Mouse (Mus musculus): ENCODE results near the gene Lmna. TPM values are rescaled to one million over a fixed set of nuclear protein-coding genes. Genes with fewer than 3 reads are reported as not detected.

Lmna gene
- polyA plus RNA-seq, 2 experiments: 238 to 402 TPM

- Histone ChIP-seq H3K4me1 (ENCODE audit: control insufficient read depth, insufficient read depth, low read length) (peaks cover 17% of the 10 kb centered on the region), H3K4me3 (replicated peaks; ENCODE audit: low read length) (no peak overlapping the region), H3K36me3 (ENCODE audit: control insufficient read depth, insufficient read depth, low read length) (peaks cover 80% of the 10 kb centered on the region), H3K4me2 (replicated peaks; ENCODE audit: low read depth, low read length, severe bottlenecking) (peak overlapping the region; percentile 19; the same call in 1 of the 2 replicates), H3K9ac (ENCODE audit: low read depth, low read length, severe bottlenecking) (0 out of 2 replicates have a peak overlapping the region, but pooled peaks have one; percentile 21), H3K27ac (replicated peaks; ENCODE audit: low read depth, low read length) (no peak overlapping the region), H3K9me3 (ENCODE audit: control insufficient read depth, low read length) (no peaks in the 10 kb centered on the region), H3K27me3 (ENCODE audit: control insufficient read depth, insufficient read depth, low read length) (peaks cover 23% of the 10 kb centered on the region)
- no peak for DNase-seq (ENCODE audit: low spot score)
- ATAC-seq (ENCODE audit: low FRiP score, low read depth): no peak
- no peak for TF ChIP-seq POLR2A (IDR thresholded peaks at IDR 0.05; ENCODE audit: borderline replicate concordance, extremely low read depth, insufficient read depth, insufficient read length)
- 22% methylated on average over 38 of the region's 39 CpGs for WGBS
These were observed 25.0 kb downstream of the Lmna start for GRCm38 (mm10) chr3:88484597-88485316.

GRCm38 (mm10) chr3:88483621-88484020 lies 26.1 kb downstream of the Lmna start:
- DNase-seq (ENCODE audit: low spot score) (peak; percentile 79), ATAC-seq (ENCODE audit: low FRiP score, low read depth) (0 out of 2 replicates have a peak, but pooled peaks have one; percentile 38)
- Histone ChIP-seq H3K27me3 (ENCODE audit: control insufficient read depth, insufficient read depth, low read length) (peaks cover 23% of the 10 kb centered on the region), H3K4me2 (replicated peaks; ENCODE audit: low read depth, low read length, severe bottlenecking) (no peak overlapping the region), H3K9ac (ENCODE audit: low read depth, low read length, severe bottlenecking) (no peak overlapping the region), H3K4me3 (replicated peaks; ENCODE audit: low read length) (no peak overlapping the region), H3K36me3 (ENCODE audit: control insufficient read depth, insufficient read depth, low read length) (peaks cover 78% of the 10 kb centered on the region), H3K9me3 (ENCODE audit: control insufficient read depth, low read length) (no peaks in the 10 kb centered on the region), H3K4me1 (ENCODE audit: control insufficient read depth, insufficient read depth, low read length) (peaks cover 6% of the 10 kb centered on the region), H3K27ac (replicated peaks; ENCODE audit: low read depth, low read length) (no peak overlapping the region)
- no peak for TF ChIP-seq POLR2A (IDR thresholded peaks at IDR 0.05; ENCODE audit: borderline replicate concordance, extremely low read depth, insufficient read depth, insufficient read length)
- WGBS: 3% methylated on average over 5 of the region's 5 CpGs

- peaks cover 2% of the 10 kb centered on the region; the same call in 1 of the 2 replicates for H3K4me1 ChIP-seq (ENCODE audit: control insufficient read depth, insufficient read depth, low read length)
- ATAC-seq (ENCODE audit: low FRiP score, low read depth) (no peak), DNase-seq (ENCODE audit: low spot score) (no peak)
- TF ChIP-seq POLR2A (IDR thresholded peaks at IDR 0.05; ENCODE audit: borderline replicate concordance, extremely low read depth, insufficient read depth, insufficient read length): no peak
- H3K9ac ChIP-seq (ENCODE audit: low read depth, low read length, severe bottlenecking): no peak overlapping the region
- H3K27me3 ChIP-seq (ENCODE audit: control insufficient read depth, insufficient read depth, low read length): peaks cover 23% of the 10 kb centered on the region
- 80% methylated on average over 8 of the region's 8 CpGs for whole genome bisulfite sequencing
- peaks cover 77% of the 10 kb centered on the region for H3K36me3 ChIP-seq (ENCODE audit: control insufficient read depth, insufficient read depth, low read length)
- H3K4me3 ChIP-seq (replicated peaks; ENCODE audit: low read length): no peak overlapping the region
- H3K4me2 ChIP-seq (replicated peaks; ENCODE audit: low read depth, low read length, severe bottlenecking): no peak overlapping the region
- no peak overlapping the region for H3K27ac ChIP-seq (replicated peaks; ENCODE audit: low read depth, low read length)
- no peaks in the 10 kb centered on the region for H3K9me3 ChIP-seq (ENCODE audit: control insufficient read depth, low read length)
These were observed 26.6 kb downstream of the Lmna start for GRCm38 (mm10) chr3:88483141-88483540.

- ATAC-seq (ENCODE audit: low FRiP score, low read depth) (no peak), DNase-seq (ENCODE audit: low spot score) (no peak)
- H3K4me2 ChIP-seq (replicated peaks; ENCODE audit: low read depth, low read length, severe bottlenecking): no peak overlapping the region
- TF ChIP-seq POLR2A (IDR thresholded peaks at IDR 0.05; ENCODE audit: borderline replicate concordance, extremely low read depth, insufficient read depth, insufficient read length): no peak
- H3K9me3 ChIP-seq (ENCODE audit: control insufficient read depth, low read length): no peaks in the 10 kb centered on the region
- WGBS: 39% methylated on average over 10 of the region's 18 CpGs
- H3K36me3 ChIP-seq (ENCODE audit: control insufficient read depth, insufficient read depth, low read length): peaks cover 70% of the 10 kb centered on the region
- 0 out of 2 replicates have a peak overlapping the region, but pooled peaks have one; percentile 21 for H3K9ac ChIP-seq (ENCODE audit: low read depth, low read length, severe bottlenecking)
- 0 out of 2 replicates have a peak, but pooled peaks cover 2% of the 10 kb centered on the region for H3K4me1 ChIP-seq (ENCODE audit: control insufficient read depth, insufficient read depth, low read length)
- peaks cover 23% of the 10 kb centered on the region for H3K27me3 ChIP-seq (ENCODE audit: control insufficient read depth, insufficient read depth, low read length)
- no peak overlapping the region for H3K4me3 ChIP-seq (replicated peaks; ENCODE audit: low read length)
- no peak overlapping the region for H3K27ac ChIP-seq (replicated peaks; ENCODE audit: low read depth, low read length)
These were observed 27.4 kb downstream of the Lmna start for GRCm38 (mm10) chr3:88482336-88482735.

- Histone ChIP-seq H3K27me3 (ENCODE audit: control insufficient read depth, insufficient read depth, low read length) (peaks cover 23% of the 10 kb centered on the region), H3K4me3 (replicated peaks; ENCODE audit: low read length) (no peak overlapping the region), H3K9ac (ENCODE audit: low read depth, low read length, severe bottlenecking) (no peak overlapping the region), H3K9me3 (ENCODE audit: control insufficient read depth, low read length) (no peaks in the 10 kb centered on the region), H3K4me2 (replicated peaks; ENCODE audit: low read depth, low read length, severe bottlenecking) (no peak overlapping the region), H3K27ac (replicated peaks; ENCODE audit: low read depth, low read length) (no peak overlapping the region), H3K36me3 (ENCODE audit: control insufficient read depth, insufficient read depth, low read length) (peaks cover 61% of the 10 kb centered on the region), H3K4me1 (ENCODE audit: control insufficient read depth, insufficient read depth, low read length) (0 out of 2 replicates have a peak, but pooled peaks cover 2% of the 10 kb centered on the region)
- TF ChIP-seq POLR2A (IDR thresholded peaks at IDR 0.05; ENCODE audit: borderline replicate concordance, extremely low read depth, insufficient read depth, insufficient read length): no peak
- ATAC-seq (ENCODE audit: low FRiP score, low read depth): no peak
- no peak for DNase-seq (ENCODE audit: low spot score)
- WGBS: 56% methylated on average over 8 of the region's 8 CpGs
These were observed 28.2 kb downstream of the Lmna start for GRCm38 (mm10) chr3:88481372-88482040.
